Mouse (Mus musculus): ENCODE data around the gene P2ry6. TPM values are rescaled to one million over a fixed set of nuclear protein-coding genes. Genes with fewer than 3 reads are reported as not detected.

P2ry6 gene
- polyA plus RNA-seq (2016; fragmentation: Nextera tagmentation; extraction: Ambion mirVana), result 1.8 and 3.0 TPM in 2 replicates

- 4% methylated on average over 36 of the region's 36 CpGs for WGBS
- H3K27ac ChIP-seq (replicated peaks), result no peak within 1 kb of the TSS
- DNase-seq (ENCODE audit: low spot score), result peak; percentile 41
- H3K9me3 ChIP-seq, result no peaks in the 10 kb centered on the region
- peaks cover 17% of the 10 kb centered on the region for H3K4me1 ChIP-seq
- H3K36me3 ChIP-seq (replicated peaks), result no peaks in the 10 kb centered on the region
- peaks cover 70% of the 10 kb centered on the region for H3K27me3 ChIP-seq (replicated peaks; ENCODE audit: low read depth, poor library complexity, severe bottlenecking)
- peak within 1 kb of the TSS; percentile 51 for H3K4me3 ChIP-seq
These were observed at the start of gene P2ry6 for GRCm38 (mm10) chr7:100974135-100974903. TSS of gene P2ry6 (minus strand) at chr7:100974649.

- no peak overlapping the region for H3K4me3 ChIP-seq
- no peak overlapping the region for H3K27ac ChIP-seq (replicated peaks)
- 64% methylated on average over 6 of the region's 6 CpGs for WGBS
- H3K9me3 ChIP-seq, result no peaks in the 10 kb centered on the region
- H3K36me3 ChIP-seq (replicated peaks), result no peaks in the 10 kb centered on the region
- peaks cover 31% of the 10 kb centered on the region for H3K27me3 ChIP-seq (replicated peaks; ENCODE audit: low read depth, poor library complexity, severe bottlenecking)
- H3K4me1 ChIP-seq, result peaks cover 12% of the 10 kb centered on the region
- DNase-seq (ENCODE audit: low spot score), result no peak
These were observed 43.0 kb upstream of the P2ry6 start for GRCm38 (mm10) chr7:101017492-101017891.

DNA sequence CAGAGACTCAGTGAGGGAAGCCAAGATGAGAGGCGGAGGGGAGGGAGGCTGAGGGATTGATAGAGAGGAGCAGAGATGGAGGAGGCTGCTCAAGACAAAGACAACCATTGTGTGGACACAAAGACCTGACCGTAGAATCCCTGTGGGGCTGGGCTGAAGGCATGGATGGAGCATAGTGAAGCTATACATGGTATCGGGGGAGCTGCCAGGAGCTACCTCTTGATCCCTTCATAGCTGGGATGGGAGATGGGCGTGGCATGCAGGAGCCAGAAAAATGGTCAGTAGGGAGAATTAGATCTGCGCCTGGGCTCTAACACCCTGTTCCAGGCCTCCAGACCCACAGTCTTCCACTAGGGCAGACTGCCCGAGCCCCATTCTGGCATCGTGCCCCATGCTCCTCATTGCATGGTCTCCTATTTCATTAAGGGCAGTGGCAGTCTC is 42.6 kb upstream of the P2ry6 start:
- Histone ChIP-seq H3K9me3 (no peaks in the 10 kb centered on the region), H3K36me3 (replicated peaks) (no peaks in the 10 kb centered on the region), H3K27me3 (replicated peaks; ENCODE audit: low read depth, poor library complexity, severe bottlenecking) (peaks cover 35% of the 10 kb centered on the region), H3K27ac (replicated peaks) (no peak overlapping the region), H3K4me1 (peaks cover 17% of the 10 kb centered on the region), H3K4me3 (no peak overlapping the region)
- 57% methylated on average over 7 of the region's 7 CpGs for WGBS
- no peak for DNase-seq (ENCODE audit: low spot score)

GRCm38 (mm10) chr7:101014985-101015384 is 40.5 kb upstream of the P2ry6 start:
- Histone ChIP-seq H3K27me3 (replicated peaks; ENCODE audit: low read depth, poor library complexity, severe bottlenecking) (peaks cover 56% of the 10 kb centered on the region), H3K9me3 (no peaks in the 10 kb centered on the region), H3K4me1 (peaks cover 27% of the 10 kb centered on the region), H3K4me3 (no peak overlapping the region), H3K36me3 (replicated peaks) (no peaks in the 10 kb centered on the region), H3K27ac (replicated peaks) (no peak overlapping the region)
- no peak for DNase-seq (ENCODE audit: low spot score)
- 73% methylated on average over 1 of the region's 1 CpGs for WGBS

DNA sequence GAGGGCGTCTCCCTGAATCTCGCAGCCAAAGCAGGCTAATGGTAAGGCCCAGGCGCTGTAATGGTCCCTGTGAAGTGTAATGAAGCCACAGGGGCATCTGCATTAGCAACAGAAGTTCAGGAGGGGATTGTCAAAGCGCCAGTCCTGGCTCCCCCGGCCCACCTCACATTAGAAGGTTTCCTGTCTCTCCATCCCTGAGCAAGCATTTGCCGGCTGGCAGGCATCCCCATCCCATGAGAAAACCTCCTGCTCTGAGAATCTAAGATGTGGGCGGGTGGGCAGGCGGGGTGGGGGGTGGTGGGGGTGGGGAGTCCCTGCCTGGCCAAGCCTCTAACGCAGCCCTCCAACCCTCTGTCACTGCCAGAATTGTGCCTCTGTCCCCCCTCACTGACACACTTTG is 39.6 kb upstream of the P2ry6 start:
- Histone ChIP-seq H3K4me1 (peaks cover 27% of the 10 kb centered on the region), H3K4me3 (no peak overlapping the region), H3K9me3 (no peaks in the 10 kb centered on the region), H3K27ac (replicated peaks) (no peak overlapping the region), H3K36me3 (replicated peaks) (no peaks in the 10 kb centered on the region), H3K27me3 (replicated peaks; ENCODE audit: low read depth, poor library complexity, severe bottlenecking) (peaks cover 65% of the 10 kb centered on the region)
- 16% methylated on average over 9 of the region's 9 CpGs for WGBS
- no peak for DNase-seq (ENCODE audit: low spot score)

DNA sequence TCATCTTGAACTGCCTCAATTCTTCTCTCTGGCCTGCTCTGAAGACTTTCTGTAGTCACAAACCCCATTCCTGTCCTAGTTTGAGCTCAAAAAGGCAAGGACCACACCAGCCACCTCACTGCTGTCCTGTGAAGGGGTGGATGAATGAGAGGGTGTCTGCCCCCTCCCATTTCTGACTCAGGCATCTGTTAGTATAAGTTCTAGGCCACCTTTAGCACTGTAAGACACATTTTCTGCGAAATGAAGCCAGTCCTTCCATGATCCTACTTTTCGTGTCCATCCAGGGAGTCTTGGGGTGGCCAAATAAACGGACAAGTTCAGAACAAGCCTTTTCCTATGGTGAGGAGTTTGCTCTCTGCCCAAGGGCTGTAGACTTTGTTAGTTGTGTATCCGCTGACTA is 38.1 kb upstream of the P2ry6 start, which contains the start of gene P2ry2:
P2ry2 (minus strand) TSS at position 326 of the 400 bp plus-strand sequence.
- Histone ChIP-seq H3K4me1 (peaks cover 27% of the 10 kb centered on the region), H3K9me3 (no peaks in the 10 kb centered on the region), H3K27me3 (replicated peaks; ENCODE audit: low read depth, poor library complexity, severe bottlenecking) (peaks cover 78% of the 10 kb centered on the region), H3K4me3 (peak within 1 kb of the TSS; percentile 70), H3K27ac (replicated peaks) (no peak within 1 kb of the TSS; the same call in 1 of the 2 replicates), H3K36me3 (replicated peaks) (no peaks in the 10 kb centered on the region)
- DNase-seq (ENCODE audit: low spot score), result no peak
- 57% methylated on average over 4 of the region's 4 CpGs for WGBS

DNA sequence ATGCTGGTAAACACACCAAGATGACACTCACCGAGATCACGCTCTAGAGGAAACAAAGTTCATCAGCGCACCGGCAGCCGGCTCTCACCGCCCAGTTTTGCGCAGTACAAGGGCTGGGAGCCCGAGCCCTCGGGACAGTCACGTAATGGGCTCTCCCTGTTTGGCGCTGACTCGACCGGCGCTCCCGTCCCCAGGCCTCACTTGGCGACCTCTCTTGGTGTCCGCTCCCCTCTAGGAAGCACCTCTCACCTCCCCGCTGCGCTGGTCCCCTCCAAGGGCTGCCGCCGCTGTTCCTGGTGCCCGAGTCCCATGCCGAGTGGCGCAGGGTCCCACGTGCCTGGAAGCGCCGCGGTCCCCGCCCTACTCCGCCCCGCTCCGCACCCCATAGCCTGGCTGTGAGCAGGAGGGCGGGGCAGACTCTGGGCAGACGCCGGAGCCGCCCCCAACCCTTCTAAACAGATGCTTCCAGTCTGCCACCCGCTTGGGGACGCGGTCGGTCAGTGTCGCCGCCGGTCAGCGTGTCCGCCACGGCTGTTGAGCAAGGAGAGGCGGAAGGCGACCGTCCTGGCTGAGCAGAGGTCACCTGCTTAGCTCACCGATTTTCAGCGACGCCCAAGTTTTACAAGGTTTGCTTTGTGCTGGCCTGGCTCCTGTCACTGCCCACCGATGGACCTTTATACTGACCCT is 37.4 kb upstream of the P2ry6 start:
- WGBS, result under 1% methylated on average over 53 of the region's 53 CpGs
- H3K36me3 ChIP-seq (replicated peaks), result no peaks in the 10 kb centered on the region
- H3K27ac ChIP-seq (replicated peaks), result no peak overlapping the region; the same call in 1 of the 2 replicates
- no peaks in the 10 kb centered on the region for H3K9me3 ChIP-seq
- peaks cover 27% of the 10 kb centered on the region for H3K4me1 ChIP-seq
- H3K4me3 ChIP-seq, result peak overlapping the region; percentile 70
- peak; percentile 81 for DNase-seq (ENCODE audit: low spot score)
- peaks cover 80% of the 10 kb centered on the region for H3K27me3 ChIP-seq (replicated peaks; ENCODE audit: low read depth, poor library complexity, severe bottlenecking)

- peaks cover 84% of the 10 kb centered on the region for H3K27me3 ChIP-seq (replicated peaks; ENCODE audit: low read depth, poor library complexity, severe bottlenecking)
These were observed 36.3 kb upstream of the P2ry6 start for GRCm38 (mm10) chr7:101010741-101011140.

GRCm38 (mm10) chr7:101006201-101006600 is 31.8 kb upstream of the P2ry6 start:
- H3K9me3 ChIP-seq, result no peaks in the 10 kb centered on the region
- WGBS, result 72% methylated on average over 2 of the region's 2 CpGs
- H3K27me3 ChIP-seq (replicated peaks; ENCODE audit: low read depth, poor library complexity, severe bottlenecking), result peaks cover 49% of the 10 kb centered on the region
- no peak overlapping the region for H3K27ac ChIP-seq (replicated peaks)
- H3K4me1 ChIP-seq, result peaks cover 30% of the 10 kb centered on the region
- H3K36me3 ChIP-seq (replicated peaks), result no peaks in the 10 kb centered on the region
- DNase-seq (ENCODE audit: low spot score), result no peak
- no peak overlapping the region for H3K4me3 ChIP-seq

More at GRCm38 (mm10) chr7:101010741-101011140, 36.3 kb upstream of the P2ry6 start:
- Histone ChIP-seq H3K27ac (replicated peaks) (no peak overlapping the region), H3K9me3 (no peaks in the 10 kb centered on the region), H3K4me3 (no peak overlapping the region), H3K36me3 (replicated peaks) (no peaks in the 10 kb centered on the region), H3K4me1 (peaks cover 27% of the 10 kb centered on the region)
- DNase-seq (ENCODE audit: low spot score), result no peak
- 68% methylated on average over 3 of the region's 3 CpGs for WGBS

DNA sequence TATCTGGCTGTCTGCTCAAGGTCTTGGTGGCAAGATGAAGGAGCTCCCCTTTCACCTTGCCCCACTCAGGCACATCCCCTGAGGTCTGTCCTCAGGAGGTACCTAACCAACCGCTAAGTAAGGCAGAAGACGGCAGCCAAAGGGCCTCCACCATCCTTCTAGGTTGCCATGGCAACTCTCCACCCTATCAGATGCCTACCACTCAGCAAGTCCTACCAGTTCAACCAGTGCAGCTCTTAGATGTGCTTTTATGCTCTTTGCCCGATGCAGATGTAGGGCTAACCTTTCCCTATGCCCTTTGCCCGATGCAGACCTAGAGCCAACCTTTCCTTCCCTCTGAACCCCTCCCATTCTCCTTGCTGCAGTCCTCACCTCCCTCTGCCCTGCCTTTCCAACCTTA is 30.7 kb upstream of the P2ry6 start:
- Histone ChIP-seq H3K27me3 (replicated peaks; ENCODE audit: low read depth, poor library complexity, severe bottlenecking) (peaks cover 38% of the 10 kb centered on the region), H3K4me1 (peaks cover 28% of the 10 kb centered on the region), H3K4me3 (no peak overlapping the region), H3K36me3 (replicated peaks) (no peaks in the 10 kb centered on the region), H3K27ac (replicated peaks) (no peak overlapping the region), H3K9me3 (no peaks in the 10 kb centered on the region)
- WGBS, result 64% methylated on average over 4 of the region's 4 CpGs
- DNase-seq (ENCODE audit: low spot score), result no peak

- DNase-seq (ENCODE audit: low spot score), result peak; percentile 62
- Histone ChIP-seq H3K9me3 (no peaks in the 10 kb centered on the region), H3K4me1 (peaks cover 35% of the 10 kb centered on the region), H3K36me3 (replicated peaks) (no peaks in the 10 kb centered on the region), H3K27ac (replicated peaks) (no peak overlapping the region), H3K27me3 (replicated peaks; ENCODE audit: low read depth, poor library complexity, severe bottlenecking) (peaks cover 24% of the 10 kb centered on the region), H3K4me3 (no peak overlapping the region)
- 58% methylated on average over 11 of the region's 11 CpGs for WGBS
These were observed 29.2 kb upstream of the P2ry6 start for GRCm38 (mm10) chr7:101003442-101004326.

DNA sequence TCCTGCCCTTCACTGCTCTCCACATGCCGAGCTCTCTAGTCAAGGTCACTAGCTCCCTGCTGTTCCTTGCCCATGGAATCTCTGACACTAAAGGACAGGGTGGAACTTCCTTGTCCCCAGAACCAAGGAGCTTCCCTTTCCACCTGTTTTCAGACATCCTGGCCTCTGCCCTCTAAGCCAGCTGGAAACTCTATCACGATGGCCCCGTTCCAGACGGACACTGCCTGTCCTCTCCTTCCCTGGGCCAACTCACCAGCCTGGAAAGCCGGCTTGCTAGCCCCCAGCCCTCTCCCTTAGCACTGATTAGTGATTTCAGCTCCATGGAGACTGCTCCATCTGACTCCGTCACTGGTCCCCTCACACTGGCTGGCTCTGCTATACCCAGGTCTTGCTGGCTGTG is 27.8 kb upstream of the P2ry6 start:
- WGBS, result 84% methylated on average over 6 of the region's 6 CpGs
- Histone ChIP-seq H3K36me3 (replicated peaks) (no peaks in the 10 kb centered on the region), H3K4me3 (no peak overlapping the region), H3K4me1 (peaks cover 35% of the 10 kb centered on the region), H3K9me3 (no peaks in the 10 kb centered on the region), H3K27ac (replicated peaks) (no peak overlapping the region), H3K27me3 (replicated peaks; ENCODE audit: low read depth, poor library complexity, severe bottlenecking) (peaks cover 9% of the 10 kb centered on the region)
- DNase-seq (ENCODE audit: low spot score), result no peak
